Mouse (Mus musculus): ENCODE results near the gene Itpr1. TPM values are rescaled to one million over a fixed set of nuclear protein-coding genes. Genes with fewer than 3 reads are reported as not detected.

The Itpr1 gene
- polyA plus RNA-seq, 1 experiment from 2014 or later: 7.3 TPM

DNA sequence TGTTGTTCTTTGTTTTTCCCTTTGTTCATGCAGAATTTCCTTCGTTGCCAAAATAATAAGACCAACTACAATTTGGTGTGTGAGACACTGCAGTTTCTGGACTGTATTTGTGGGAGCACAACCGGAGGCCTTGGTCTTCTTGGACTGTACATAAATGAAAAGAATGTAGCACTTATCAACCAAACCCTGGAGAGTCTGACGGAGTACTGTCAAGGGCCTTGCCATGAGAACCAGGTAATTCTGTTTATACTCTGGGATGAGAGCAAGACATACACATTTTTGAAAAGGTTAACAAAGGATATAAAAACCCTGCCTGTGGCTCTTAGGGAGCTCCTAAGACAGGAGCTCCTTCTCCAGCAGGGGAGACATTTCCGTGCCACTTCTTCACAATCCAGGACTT is 268.3 kb downstream of the Itpr1 start:
- 95% methylated on average over 4 of the region's 4 CpGs for WGBS (ENCODE audit: missing documents)
- Histone ChIP-seq H3K79me2 (ENCODE audit: inconsistent target) (no peaks in the 10 kb centered on the region), H3K4me3 (ENCODE audit: inconsistent target) (no peak overlapping the region), H3K36me3 (ENCODE audit: inconsistent target) (peaks cover 12% of the 10 kb centered on the region; the same call in 1 of the 2 replicates), H3K27ac (no peak overlapping the region)

DNA sequence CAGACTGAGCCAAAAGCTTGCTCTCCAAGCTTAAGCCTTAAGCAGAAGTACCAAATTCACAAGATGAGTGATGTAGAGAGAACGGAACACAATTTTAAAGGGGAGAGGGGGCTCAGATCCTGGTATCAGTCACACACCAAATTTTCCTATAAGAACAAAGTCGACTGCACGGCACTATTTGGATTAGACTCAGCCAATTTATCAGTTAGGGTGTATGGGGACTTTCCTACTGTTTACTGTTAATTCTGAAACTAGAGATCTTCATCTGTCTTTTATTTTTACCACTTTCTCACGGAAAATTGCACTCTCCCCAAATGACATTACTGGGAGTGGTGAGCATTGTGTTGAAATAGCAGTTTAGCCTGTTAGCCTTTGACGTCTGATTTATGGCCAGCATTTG is 269.6 kb downstream of the Itpr1 start:
- H3K79me2 ChIP-seq (ENCODE audit: inconsistent target): no peaks in the 10 kb centered on the region
- no peak overlapping the region for H3K27ac ChIP-seq
- peaks cover 12% of the 10 kb centered on the region; the same call in 1 of the 2 replicates for H3K36me3 ChIP-seq (ENCODE audit: inconsistent target)
- no peak overlapping the region for H3K4me3 ChIP-seq (ENCODE audit: inconsistent target)
- 90% methylated on average over 5 of the region's 5 CpGs for WGBS (ENCODE audit: missing documents)

GRCm38 (mm10) chr6:108486212-108486992 is 273.5 kb downstream of the Itpr1 start:
- peaks cover 34% of the 10 kb centered on the region; the same call in 1 of the 2 replicates for H3K36me3 ChIP-seq (ENCODE audit: inconsistent target)
- H3K27ac ChIP-seq: no peak overlapping the region
- no peak overlapping the region for H3K4me3 ChIP-seq (ENCODE audit: inconsistent target)
- no peaks in the 10 kb centered on the region for H3K79me2 ChIP-seq (ENCODE audit: inconsistent target)
- WGBS (ENCODE audit: missing documents): 96% methylated on average over 7 of the region's 7 CpGs

DNA sequence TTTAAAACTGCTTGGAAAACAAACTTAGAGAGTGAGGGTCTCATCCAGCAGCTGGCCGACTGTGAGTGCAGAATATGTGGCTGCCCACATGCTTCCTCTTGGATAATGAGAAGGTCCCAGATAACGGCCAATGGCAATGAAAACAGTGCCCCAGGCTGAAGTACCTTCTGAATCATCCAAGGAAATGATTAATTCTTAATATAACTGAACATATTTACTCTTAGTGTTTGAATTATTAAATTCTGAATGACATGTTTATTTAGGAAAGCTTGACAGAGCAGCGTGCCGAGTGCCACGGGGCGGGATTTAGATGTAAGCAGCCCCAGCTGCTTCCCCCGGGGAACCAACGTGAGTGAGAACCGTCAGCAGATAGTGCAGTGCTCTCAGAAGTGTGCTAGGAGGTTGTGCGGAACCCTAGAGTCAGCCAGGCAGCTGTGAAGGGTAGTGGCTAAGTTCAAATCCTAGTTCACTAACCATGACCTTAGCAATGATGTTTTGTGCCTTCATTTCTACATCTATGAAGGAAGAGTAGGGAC is 274.5 kb downstream of the Itpr1 start:
- no peak overlapping the region for H3K27ac ChIP-seq
- H3K79me2 ChIP-seq (ENCODE audit: inconsistent target): no peaks in the 10 kb centered on the region
- H3K4me3 ChIP-seq (ENCODE audit: inconsistent target): no peak overlapping the region
- WGBS (ENCODE audit: missing documents): 94% methylated on average over 10 of the region's 10 CpGs
- peaks cover 34% of the 10 kb centered on the region; the same call in 1 of the 2 replicates for H3K36me3 ChIP-seq (ENCODE audit: inconsistent target)

GRCm38 (mm10) chr6:108488250-108488649 is 275.4 kb downstream of the Itpr1 start:
- H3K79me2 ChIP-seq (ENCODE audit: inconsistent target): no peaks in the 10 kb centered on the region
- H3K36me3 ChIP-seq (ENCODE audit: inconsistent target): peaks cover 34% of the 10 kb centered on the region; the same call in 1 of the 2 replicates
- WGBS (ENCODE audit: missing documents): 93% methylated on average over 5 of the region's 5 CpGs
- H3K27ac ChIP-seq: no peak overlapping the region
- H3K4me3 ChIP-seq (ENCODE audit: inconsistent target): no peak overlapping the region

- Histone ChIP-seq H3K36me3 (ENCODE audit: inconsistent target) (peaks cover 45% of the 10 kb centered on the region), H3K79me2 (ENCODE audit: inconsistent target) (no peaks in the 10 kb centered on the region), H3K27ac (no peak overlapping the region), H3K4me3 (ENCODE audit: inconsistent target) (no peak overlapping the region)
- 100% methylated on average over 1 of the region's 1 CpGs for WGBS (ENCODE audit: missing documents)
These were observed 279.1 kb downstream of the Itpr1 start for GRCm38 (mm10) chr6:108491969-108492368.

DNA sequence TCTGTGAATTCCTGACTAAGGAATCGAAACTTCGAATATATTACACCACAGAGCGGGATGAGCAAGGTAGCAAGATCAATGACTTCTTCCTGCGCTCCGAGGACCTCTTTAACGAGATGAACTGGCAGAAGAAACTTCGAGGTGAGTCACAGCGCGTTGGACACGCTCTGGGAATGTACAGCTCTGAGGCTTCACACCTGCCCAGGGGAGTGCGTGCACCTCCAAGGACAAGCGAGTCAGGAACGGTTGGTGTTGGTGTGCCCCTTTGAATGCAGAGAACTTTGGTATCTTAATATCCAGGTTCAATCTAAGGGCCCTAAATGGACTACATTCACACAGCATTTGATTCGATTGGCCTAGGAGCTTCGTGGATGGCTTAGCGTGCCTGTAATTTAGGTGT is 280.9 kb downstream of the Itpr1 start:
- H3K36me3 ChIP-seq (ENCODE audit: inconsistent target): peaks cover 45% of the 10 kb centered on the region

DNA sequence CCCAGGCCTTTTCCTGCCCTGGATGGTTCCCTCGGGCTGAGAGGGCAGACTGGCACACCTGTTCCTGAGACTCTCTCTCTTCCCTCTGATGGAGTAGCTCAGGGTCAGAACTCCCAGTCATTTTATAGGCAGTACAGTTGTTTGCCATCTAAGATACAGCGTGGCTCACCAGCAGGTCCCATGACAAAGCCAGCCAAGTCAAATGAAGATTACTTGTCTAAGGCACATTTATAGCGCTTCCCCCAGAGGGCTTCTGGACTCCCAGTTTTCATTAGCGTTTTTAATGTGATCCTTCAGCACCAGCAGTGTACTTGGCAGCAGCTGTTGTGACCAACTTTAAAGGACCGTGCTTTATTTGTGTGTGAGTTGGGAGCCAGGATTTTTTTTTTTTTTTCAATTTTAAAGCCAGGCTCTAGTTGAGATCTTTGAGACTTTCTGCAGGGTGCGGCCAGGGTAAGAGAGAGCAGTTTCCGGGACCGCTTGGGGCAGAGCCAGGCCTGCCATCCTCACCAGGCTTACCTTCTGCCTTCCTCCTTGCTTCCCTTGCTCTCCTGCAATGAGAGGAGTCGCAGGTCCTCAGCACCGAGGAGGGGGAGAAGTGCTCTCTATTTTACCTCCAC is 281.4 kb downstream of the Itpr1 start:
- Histone ChIP-seq H3K36me3 (ENCODE audit: inconsistent target) (peaks cover 46% of the 10 kb centered on the region), H3K79me2 (ENCODE audit: inconsistent target) (no peaks in the 10 kb centered on the region)
- WGBS (ENCODE audit: missing documents): 92% methylated on average over 10 of the region's 10 CpGs

More for the DNA sequence above, 280.9 kb downstream of the Itpr1 start:
- Histone ChIP-seq H3K79me2 (ENCODE audit: inconsistent target) (no peaks in the 10 kb centered on the region), H3K27ac (no peak overlapping the region), H3K4me3 (ENCODE audit: inconsistent target) (no peak overlapping the region)
- 94% methylated on average over 16 of the region's 16 CpGs for WGBS (ENCODE audit: missing documents)

GRCm38 (mm10) chr6:108494994-108495393 is 282.1 kb downstream of the Itpr1 start:
- Histone ChIP-seq H3K27ac (no peak overlapping the region), H3K36me3 (ENCODE audit: inconsistent target) (peaks cover 40% of the 10 kb centered on the region), H3K4me3 (ENCODE audit: inconsistent target) (no peak overlapping the region), H3K79me2 (ENCODE audit: inconsistent target) (no peaks in the 10 kb centered on the region)
- 95% methylated on average over 6 of the region's 6 CpGs for WGBS (ENCODE audit: missing documents)

More for the DNA sequence above, 281.4 kb downstream of the Itpr1 start:
- no peak overlapping the region for H3K4me3 ChIP-seq (ENCODE audit: inconsistent target)
- H3K27ac ChIP-seq: no peak overlapping the region

DNA sequence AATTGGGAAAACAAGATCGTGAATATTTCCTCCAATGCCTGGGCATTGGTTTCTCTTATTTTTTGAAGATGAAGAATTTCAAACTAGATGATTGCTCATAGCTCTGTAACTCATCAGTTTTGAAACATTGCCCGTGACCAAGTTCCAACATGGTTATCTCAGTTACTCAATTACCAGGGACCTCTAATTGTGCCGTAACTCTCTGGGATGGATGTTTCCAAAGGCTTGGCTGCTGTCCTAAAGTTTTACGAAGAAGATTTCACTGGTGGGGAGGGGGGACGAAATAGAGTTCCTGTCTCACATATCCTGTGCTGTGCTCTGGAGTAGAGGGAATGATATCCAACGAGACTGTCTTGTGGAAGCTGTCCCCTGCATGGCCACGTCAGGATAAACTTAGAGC is 285.2 kb downstream of the Itpr1 start:
- Histone ChIP-seq H3K4me3 (ENCODE audit: inconsistent target) (no peak overlapping the region), H3K79me2 (ENCODE audit: inconsistent target) (no peaks in the 10 kb centered on the region), H3K36me3 (ENCODE audit: inconsistent target) (peaks cover 35% of the 10 kb centered on the region), H3K27ac (no peak overlapping the region)
- WGBS (ENCODE audit: missing documents): 96% methylated on average over 7 of the region's 7 CpGs

DNA sequence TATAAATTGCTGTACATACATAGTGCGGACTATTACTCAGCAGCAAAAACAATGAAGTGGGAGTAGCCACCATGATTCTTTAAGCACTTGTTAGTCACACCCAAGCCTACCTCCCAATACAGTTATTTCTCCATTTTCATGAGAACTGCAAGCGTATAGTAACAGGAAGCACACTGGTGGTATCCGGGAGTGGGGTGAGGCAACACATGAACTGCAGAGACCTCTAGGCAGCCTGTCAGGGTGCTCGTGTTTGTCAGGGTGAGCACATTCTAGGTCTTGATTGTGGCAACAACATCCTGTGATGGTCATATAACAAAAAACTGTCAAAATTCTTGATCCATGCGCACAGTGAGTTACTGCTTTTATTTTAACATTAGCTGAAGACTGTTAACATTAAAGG is 290.8 kb downstream of the Itpr1 start:
- 17% methylated on average over 5 of the region's 5 CpGs for WGBS (ENCODE audit: missing documents)

GRCm38 (mm10) chr6:108504717-108505116 is 291.8 kb downstream of the Itpr1 start:
- Histone ChIP-seq H3K36me3 (ENCODE audit: inconsistent target) (0 out of 2 replicates have a peak, but pooled peaks cover 6% of the 10 kb centered on the region), H3K4me3 (ENCODE audit: inconsistent target) (no peak overlapping the region), H3K79me2 (ENCODE audit: inconsistent target) (no peaks in the 10 kb centered on the region), H3K27ac (peak overlapping the region; percentile 27; the same call in 1 of the 2 replicates)
- 29% methylated on average over 7 of the region's 7 CpGs for WGBS (ENCODE audit: missing documents)

More for the DNA sequence above, 290.8 kb downstream of the Itpr1 start:
- Histone ChIP-seq H3K79me2 (ENCODE audit: inconsistent target) (no peaks in the 10 kb centered on the region), H3K36me3 (ENCODE audit: inconsistent target) (peaks cover 12% of the 10 kb centered on the region; the same call in 1 of the 2 replicates), H3K4me3 (ENCODE audit: inconsistent target) (no peak overlapping the region), H3K27ac (peak overlapping the region; percentile 27; the same call in 1 of the 2 replicates)

DNA sequence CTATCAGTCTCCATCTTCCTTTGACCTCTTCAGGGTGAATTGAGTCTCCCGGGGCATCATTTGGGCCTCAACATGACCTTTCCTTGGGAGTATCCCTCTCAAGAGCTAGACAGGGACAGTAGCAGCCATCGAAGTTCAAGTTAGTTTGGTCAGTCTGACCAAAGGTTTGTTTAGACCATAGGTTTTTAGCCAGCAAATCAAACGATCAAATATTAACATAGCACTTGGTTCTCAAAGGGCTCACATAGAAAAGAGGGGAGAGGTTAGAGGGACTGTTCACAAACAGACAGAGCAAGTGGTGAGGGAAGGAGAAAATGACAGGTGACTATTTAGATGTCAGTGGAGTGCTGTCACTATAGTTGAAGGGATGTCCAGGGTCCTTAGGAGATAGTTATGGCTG is 293.3 kb downstream of the Itpr1 start:
- no peaks in the 10 kb centered on the region; the same call in 1 of the 2 replicates for H3K36me3 ChIP-seq (ENCODE audit: inconsistent target)
- no peaks in the 10 kb centered on the region for H3K79me2 ChIP-seq (ENCODE audit: inconsistent target)
- 97% methylated on average over 3 of the region's 3 CpGs for WGBS (ENCODE audit: missing documents)
- no peak overlapping the region for H3K27ac ChIP-seq
- H3K4me3 ChIP-seq (ENCODE audit: inconsistent target): no peak overlapping the region

GRCm38 (mm10) chr6:108507337-108507736 is 294.4 kb downstream of the Itpr1 start:
- 93% methylated on average over 3 of the region's 3 CpGs for WGBS (ENCODE audit: missing documents)
- Histone ChIP-seq H3K27ac (no peak overlapping the region), H3K36me3 (ENCODE audit: inconsistent target) (no peaks in the 10 kb centered on the region; the same call in 1 of the 2 replicates), H3K79me2 (ENCODE audit: inconsistent target) (no peaks in the 10 kb centered on the region), H3K4me3 (ENCODE audit: inconsistent target) (no peak overlapping the region)

DNA sequence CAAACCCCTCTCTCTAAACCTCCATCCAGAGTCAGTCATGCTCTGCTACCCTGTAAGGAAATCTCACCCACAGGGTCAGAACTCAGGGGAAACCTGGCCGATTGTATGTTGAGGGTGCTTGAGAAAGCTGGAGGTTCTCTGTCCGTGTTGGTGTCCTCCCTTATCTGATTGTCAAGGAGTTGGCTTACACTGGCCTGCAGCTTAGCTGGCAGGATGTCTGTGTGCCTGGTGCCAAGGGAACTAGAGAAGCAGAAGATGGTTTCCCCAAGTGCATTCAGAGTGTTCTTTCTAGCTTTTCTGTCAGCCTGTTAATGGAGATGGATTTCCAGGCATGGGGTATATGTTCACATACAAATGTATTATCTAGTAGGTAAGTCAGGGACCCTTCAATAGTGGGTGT is 296.4 kb downstream of the Itpr1 start:
- WGBS (ENCODE audit: missing documents): 93% methylated on average over 2 of the region's 2 CpGs
- H3K79me2 ChIP-seq (ENCODE audit: inconsistent target): no peaks in the 10 kb centered on the region
- no peaks in the 10 kb centered on the region; the same call in 1 of the 2 replicates for H3K36me3 ChIP-seq (ENCODE audit: inconsistent target)

More for the DNA sequence above, 296.4 kb downstream of the Itpr1 start:
- no peak overlapping the region for H3K27ac ChIP-seq
- H3K4me3 ChIP-seq (ENCODE audit: inconsistent target): no peak overlapping the region

All from macrophage (primary cell).